Mouse (Mus musculus): ENCODE measurements around the gene Olfr298.

Olfr298 gene

DNA sequence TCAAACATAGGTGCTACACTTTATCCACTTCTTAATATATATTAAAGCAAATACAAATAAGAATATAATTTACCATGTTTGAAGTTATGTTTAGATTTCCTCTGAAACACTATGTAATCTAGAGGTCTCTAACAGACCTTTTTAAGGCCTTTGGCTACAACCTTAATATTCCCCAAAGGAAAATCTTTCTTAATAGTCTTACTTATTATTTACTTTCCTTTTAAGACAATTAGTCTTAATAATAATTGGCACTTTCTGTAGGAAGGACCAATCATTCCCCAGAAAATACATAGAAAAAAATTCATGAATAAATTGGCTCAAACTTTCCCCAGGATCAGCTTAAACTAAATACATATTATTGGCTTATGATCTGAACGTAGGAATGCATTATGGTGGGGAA, at the start of gene Olfr298:
TSS of gene Olfr298 (minus strand) at position 101 of the 400 bp plus-strand sequence.
- DNase-seq (ENCODE audit: low read depth), result no peak

DNA sequence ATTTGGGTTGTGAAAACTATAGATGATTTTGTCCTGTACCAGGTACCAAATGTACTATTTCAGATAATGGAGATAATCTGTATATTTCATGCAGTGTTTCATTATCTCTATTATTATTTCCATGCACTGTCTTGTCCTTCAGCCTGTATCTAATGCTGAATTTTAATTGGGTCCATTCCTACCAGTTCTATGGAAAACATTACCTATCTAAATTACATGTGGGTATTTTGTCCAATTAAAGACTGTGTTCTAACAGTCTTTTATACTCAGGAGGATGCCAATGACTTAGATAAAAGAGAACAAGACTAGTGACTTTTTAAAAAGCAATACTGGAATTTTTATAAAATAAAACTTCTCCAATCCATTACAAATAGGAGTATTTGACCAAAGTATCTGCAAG, 27.4 kb upstream of the Olfr298 start, which contains the start of gene Olfr297:
TSS of gene Olfr297 (plus strand) at position 301 of the 400 bp plus-strand sequence.
- DNase-seq (ENCODE audit: low read depth), result no peak

DNA sequence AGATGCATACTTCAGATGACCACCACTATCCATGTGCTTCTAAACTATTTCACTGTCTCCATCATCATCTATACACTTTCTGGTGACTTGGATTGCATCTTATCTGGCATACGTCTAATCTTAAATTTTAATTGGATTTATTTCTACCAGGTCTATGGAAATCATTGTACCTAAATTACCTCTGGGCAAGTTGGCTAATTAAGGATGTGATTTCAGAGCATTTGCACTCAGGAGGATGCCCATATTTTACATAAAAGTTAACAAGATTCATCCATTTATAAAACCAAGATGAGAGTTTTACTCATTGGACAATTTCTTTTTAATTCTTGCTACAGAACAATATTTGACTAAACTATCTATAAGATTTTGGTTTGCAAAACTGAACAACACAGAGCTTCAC, 32.7 kb downstream of the Olfr298 start, which contains the start of gene Olfr299:
TSS of gene Olfr299 (plus strand) at position 301 of the 400 bp plus-strand sequence.
- DNase-seq (ENCODE audit: low read depth), result no peak
